Mouse (Mus musculus): Measurements from ENCODE around the gene A530084C06Rik.

The A530084C06Rik gene

GRCm38 (mm10) chr13:31543021-31543420 is 16.1 kb downstream of the A530084C06Rik start:
- no peak for DNase-seq (ENCODE audit: low spot score in 2 of 2)

DNA sequence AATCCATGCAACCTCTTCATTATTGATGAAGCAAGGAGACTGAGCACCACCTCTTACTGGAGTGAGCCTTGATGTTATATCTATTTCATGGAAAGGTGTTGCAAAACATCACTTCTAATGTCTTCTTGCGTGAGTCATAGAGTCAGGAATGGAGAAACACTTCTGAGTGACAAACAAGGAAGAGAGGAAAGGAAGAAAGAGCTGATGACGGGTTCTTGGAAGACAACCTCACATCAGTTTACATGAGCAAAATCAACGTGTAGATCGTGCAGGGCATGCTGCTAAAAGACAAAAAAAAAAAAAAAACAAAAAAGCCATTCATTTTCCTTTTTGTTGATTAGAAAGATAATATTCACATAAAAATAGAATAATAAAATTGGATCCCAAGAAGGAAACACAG is 24.4 kb downstream of the A530084C06Rik start:
- DNase-seq (ENCODE audit: low spot score in 2 of 2) = no peak

DNA sequence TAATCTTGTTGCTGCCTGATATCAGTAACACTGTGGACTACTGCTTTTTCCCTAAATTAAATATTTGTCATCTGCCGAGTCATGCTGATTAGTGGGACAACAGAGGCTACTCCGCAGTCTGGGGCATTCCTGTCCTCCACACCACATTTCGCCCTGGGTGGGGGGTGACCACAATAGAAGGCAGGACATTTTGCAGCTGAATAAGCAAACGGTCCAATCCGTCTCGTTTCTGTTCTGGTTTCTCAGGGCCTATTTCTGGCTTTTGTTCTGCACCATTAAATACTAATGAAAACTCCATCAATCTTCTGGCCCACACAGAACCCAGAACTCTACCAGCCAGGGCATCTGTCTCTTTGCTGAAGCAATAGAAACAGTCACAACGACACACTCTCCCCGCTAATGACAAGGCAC is 27.5 kb downstream of the A530084C06Rik start:
- no peak for DNase-seq (ENCODE audit: low spot score in 2 of 2)

GRCm38 (mm10) chr13:31531186-31531585 is 27.9 kb downstream of the A530084C06Rik start:
- no peak for DNase-seq (ENCODE audit: low spot score in 2 of 2)

DNA sequence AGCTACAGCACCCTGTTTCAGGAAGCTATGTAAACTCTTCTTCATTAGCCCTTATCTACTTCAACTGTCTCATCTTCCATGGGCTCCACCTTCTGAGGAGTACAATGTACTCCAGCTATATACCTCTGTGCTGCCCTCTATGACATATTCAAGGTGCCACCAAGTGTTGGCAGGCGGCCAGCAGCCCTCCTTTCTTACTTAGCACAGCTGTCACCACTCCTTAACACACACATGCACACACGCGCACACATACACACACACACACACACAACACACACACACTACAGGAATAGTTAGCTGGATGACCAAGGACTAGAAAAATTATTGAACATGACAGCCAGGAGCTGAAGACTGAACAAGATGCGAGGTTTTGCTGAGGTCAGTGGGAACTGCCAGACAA is 34.2 kb downstream of the A530084C06Rik start:
- no peak for DNase-seq (ENCODE audit: low spot score in 2 of 2)

- DNase-seq (ENCODE audit: low spot score in 2 of 2) = no peak
Measured at GRCm38 (mm10) chr13:31518971-31519370, 40.2 kb downstream of the A530084C06Rik start.

DNA sequence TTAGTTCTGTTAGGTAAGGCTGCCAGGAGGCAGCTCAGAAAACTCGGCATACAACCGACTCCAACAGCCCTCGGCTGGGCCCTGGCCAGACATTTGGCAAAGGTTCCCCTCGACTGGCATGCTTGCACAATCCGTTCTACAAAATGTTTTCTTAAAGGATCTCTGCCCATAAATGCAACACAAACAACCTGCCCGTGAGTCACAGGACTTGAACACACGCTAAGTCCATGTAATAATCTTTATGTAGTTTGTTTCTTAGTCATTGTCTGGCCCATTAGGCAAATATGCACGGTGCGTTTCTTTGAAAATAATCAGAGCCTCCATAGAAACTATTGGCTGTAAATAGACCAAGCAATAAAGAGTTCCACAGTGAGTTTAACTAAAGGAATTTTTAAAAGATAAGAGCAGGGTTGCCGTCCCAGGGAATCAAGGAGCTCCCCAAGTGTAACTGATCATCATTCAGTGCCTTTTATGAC is 40.7 kb downstream of the A530084C06Rik start:
- DNase-seq (ENCODE audit: low spot score in 2 of 2) = no peak

DNA sequence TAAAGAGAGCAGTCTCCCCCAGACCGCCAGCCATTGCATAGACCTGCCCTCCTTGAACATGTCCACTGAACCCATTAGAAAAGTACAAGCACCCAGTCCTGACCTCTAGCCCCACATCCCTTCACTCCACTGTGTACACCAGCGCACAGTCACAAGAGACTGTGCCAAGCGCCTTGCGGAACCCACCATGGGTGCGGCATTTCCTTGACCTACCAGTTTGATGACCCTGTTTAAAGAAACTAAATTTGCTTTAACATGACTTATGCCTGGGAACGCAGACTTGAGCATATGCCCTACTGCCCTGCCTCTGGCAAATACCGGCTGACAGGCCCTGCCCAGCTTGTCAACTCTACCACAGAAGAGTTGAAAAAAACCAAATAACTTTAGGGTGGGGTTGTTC is 43.9 kb downstream of the A530084C06Rik start:
- no peak for DNase-seq (ENCODE audit: low spot score in 2 of 2)

DNA sequence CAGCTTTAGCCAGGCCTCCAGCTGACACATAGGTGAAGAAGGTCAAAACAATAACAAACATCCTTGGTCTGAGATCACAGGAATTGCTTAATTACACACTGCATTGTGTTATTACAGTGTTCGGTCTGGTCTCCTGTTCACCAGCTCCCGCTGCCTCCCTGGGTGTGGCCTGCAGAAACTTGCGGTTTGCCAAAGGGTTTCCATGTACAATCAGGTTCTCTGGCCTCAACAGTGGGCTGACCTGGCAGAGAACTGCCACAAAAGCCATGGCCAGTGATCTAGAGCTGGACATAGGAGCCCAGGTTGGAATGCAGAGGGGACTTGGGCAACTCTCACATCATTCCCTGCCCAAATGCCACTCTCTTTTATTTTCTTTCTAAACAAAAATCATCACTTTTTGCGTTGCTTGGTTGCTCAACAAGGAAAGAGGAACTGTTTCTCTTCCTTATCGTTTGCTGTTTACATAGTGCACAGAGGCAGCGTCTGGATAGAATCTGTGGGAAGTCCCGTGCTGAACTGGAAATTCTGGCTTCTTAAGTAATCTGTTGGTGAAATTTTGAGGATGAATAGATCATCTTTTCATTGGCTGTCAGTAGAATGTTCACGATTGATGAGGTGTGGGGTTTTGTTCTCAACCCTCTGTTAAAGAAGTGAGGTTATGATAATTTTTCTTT is 52.5 kb downstream of the A530084C06Rik start:
- no peak for DNase-seq (ENCODE audit: low spot score in 2 of 2)

Data from natural killer cell, adult 2 months (primary cell).